Mouse (Mus musculus): ENCODE measurements around the gene Gpr155.

The Gpr155 gene

GRCm38 (mm10) chr2:73322991-73323390 lies 63.4 kb downstream of the Gpr155 start:
- in situ Hi-C loops (cut with MboI, MseI), result no loop called here

DNA sequence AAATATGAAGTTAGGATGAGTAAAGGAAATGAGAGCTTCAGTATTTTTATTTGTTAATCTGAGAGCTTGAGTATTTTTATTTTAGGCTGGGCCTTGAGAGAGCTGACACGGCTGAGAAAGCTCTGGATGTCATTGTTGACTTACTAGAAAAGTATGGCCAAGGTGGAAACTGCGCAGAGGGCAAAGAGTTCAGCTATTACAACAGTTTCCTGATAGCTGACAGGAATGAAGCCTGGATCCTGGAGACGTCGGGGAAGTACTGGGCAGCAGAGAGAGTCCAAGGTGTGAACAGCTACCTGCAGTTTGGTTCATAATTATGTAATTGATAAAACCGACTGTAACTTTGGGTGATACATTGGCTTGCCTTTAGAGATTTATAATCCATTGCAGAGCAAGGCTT lies 67.2 kb downstream of the Gpr155 start:
- in situ Hi-C loops (cut with MboI, MseI), result no loop called here

DNA sequence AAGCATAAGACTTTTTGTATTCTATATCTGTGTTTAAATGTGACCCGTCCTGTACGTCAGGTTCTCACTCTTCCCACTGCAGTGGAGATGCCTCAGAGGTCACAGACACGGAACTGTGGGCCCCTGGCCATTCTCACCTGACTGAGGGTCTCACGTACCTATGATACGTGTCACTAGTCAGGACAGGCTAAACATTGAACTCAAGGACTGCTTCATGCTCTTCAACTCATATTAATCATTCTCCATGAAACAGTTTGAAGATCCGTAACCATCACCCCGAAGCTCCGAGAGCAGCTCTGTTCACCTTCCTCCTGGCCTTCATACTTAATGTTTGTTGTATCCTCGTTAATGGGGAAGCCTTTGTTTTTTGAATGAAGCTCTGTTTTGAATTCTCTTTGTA lies 68.9 kb downstream of the Gpr155 start:
- in situ Hi-C loops (cut with MboI, MseI), result no loop called here

- in situ Hi-C loops (cut with MboI, MseI), result loop anchor here (5.0 kb wide), 1 partner anchor 113 kb away; no protein-coding TSS in a partner anchor
Measured at GRCm38 (mm10) chr2:73314311-73314710, 72.1 kb downstream of the Gpr155 start.

GRCm38 (mm10) chr2:73313117-73313501 lies 73.3 kb downstream of the Gpr155 start:
- in situ Hi-C loops (cut with MboI, MseI), result loop anchor here (5.0 kb wide), 1 partner anchor 114 kb away; no protein-coding TSS in a partner anchor

- in situ Hi-C loops (cut with MboI, MseI), result loop anchor here (5.0 kb wide), 1 partner anchor 115 kb away; no protein-coding TSS in a partner anchor
Measured at GRCm38 (mm10) chr2:73312152-73313116, 73.9 kb downstream of the Gpr155 start, which contains the start of the genes Scrn3 and Cir1. TSS of gene Scrn3 (plus strand) at chr2:73312601. TSS of gene Cir1 (minus strand) at chr2:73312701.

DNA sequence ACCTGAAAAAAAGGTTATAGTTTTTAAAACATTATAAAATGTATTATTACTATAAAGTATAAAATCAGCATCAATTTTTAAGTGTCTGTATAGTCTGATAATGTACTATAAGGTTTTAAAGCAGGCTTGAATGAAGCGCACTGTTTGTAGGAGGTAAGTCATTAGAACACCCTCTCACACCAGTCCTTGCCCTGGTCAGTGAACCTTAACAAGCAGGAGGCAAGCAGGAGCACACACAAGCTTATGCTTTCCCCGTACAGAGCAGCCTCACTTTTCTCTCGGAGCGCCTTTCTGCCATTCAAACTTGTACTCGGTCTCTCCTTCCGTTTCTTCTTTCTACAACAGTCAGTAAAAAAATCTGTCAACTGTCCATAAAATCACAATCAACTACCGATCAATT lies 80.4 kb downstream of the Gpr155 start:
- in situ Hi-C loops (cut with MboI, MseI), result no loop called here

- in situ Hi-C loops (cut with MboI, MseI), result no loop called here
Measured at GRCm38 (mm10) chr2:73304506-73304905, 81.9 kb downstream of the Gpr155 start.

DNA sequence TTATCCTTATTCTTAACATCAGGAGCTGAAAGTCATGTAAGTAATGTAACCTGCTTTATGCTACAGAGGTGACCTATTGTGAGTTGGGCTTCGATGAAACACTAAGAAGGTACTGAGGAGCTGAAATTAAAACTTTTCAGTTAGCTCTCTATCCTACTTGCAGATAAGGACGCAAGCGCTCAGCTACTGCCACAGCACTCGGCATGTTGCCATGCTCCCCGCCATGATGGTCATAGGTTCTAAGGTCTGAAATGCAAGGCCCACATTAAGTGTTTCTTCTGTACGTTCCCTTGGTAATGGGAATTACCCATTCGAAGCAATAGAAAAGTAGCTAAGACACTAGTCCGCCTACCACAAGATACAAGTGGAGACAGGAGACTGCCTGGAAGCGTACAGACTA lies 83.7 kb downstream of the Gpr155 start:
- in situ Hi-C loops (cut with MboI, MseI), result no loop called here

DNA sequence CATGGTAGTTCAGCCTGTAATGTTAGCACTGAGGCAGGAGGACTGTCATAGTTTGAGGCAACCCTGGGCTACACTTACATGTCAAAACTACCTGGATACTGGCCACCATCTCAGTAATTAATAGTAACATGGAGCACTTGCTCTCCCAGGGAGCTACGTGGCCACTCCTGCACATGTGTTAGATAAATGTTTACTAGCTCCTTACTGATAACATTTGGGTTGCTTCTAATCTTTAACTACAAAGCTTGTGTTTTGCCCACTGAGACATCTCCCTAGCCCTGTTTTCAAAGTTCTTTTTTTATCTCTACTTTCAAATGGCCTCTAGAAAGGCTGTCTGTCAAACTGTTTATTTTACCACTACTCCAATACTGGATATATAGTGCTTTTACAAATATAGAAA lies 84.4 kb downstream of the Gpr155 start:
- in situ Hi-C loops (cut with MboI, MseI), result no loop called here

- in situ Hi-C loops (cut with MboI, MseI), result no loop called here
Measured at GRCm38 (mm10) chr2:73298841-73299240, 87.5 kb downstream of the Gpr155 start.

DNA sequence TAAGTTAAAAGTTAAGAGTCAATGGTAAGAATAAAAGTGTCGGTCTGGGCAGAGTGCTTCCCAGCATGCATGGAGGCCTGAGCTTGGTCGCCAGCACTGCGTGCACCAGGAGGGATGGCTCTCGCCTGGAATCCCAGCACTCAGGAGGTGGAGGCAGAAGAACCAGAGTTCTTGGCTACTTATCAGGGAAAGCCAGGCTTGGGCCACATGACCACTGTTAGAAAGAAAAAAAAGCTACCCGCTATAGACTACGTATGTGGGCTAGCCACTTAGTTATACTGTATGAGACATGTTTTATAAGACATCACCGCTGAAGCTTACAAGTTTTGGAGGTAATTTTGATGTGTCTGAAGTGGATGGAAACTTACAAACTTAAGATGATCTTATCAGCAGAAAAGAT lies 88.2 kb downstream of the Gpr155 start:
- in situ Hi-C loops (cut with MboI, MseI), result no loop called here

GRCm38 (mm10) chr2:73295023-73295422 lies 91.3 kb downstream of the Gpr155 start:
- in situ Hi-C loops (cut with MboI, MseI), result no loop called here
